Mouse (Mus musculus): Measurements from ENCODE around the gene Mcm6.

DNA sequence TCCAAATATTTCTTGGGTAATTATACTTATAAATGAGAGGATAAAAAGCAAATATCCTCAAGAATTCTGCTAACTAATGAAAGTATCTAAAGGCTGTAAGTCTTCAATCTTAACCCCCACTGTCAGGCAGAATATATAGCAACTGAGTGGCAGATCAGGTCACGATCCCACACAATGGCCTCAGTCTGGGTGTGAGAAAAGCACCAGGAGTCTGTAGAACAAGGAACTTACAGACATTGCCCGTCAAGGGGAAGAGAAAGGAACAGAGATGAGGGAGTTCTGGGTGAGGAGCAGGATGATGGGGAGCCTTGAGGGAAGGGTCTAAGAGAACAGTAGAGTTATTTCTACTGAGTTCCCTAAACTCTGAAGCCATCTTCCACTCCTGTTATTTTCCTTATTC is 41.5 kb upstream of the Mcm6 start:
- TF ChIP-seq POLR2A (IDR thresholded peaks at IDR 0.05; ENCODE audit: borderline replicate concordance, insufficient read depth, low read length), result no peak
- no peak for TF ChIP-seq CTCF (IDR thresholded peaks at IDR 0.05; ENCODE audit: borderline replicate concordance, insufficient read depth, low read depth, low read length)
